Mouse (Mus musculus) cortical plate, adult 2 months (tissue): ENCODE results near the gene Col1a1.

Experiments
- CTCF ChIP-seq: fragments of 200-500 bp; IDR thresholded peaks from 2 replicates; pipeline ENCODE4 v1.5.1; 2011; ENCODE audit warnings: mild to moderate bottlenecking, control low read depth, low read length; ENCODE audit not compliant: insufficient read depth; ENCODE audit errors: extremely low read depth
- POLR2A ChIP-seq: fragments of 200-500 bp; IDR thresholded peaks from 2 replicates; pipeline ENCODE4 v1.6.1; 2011; ENCODE audit warnings: mild to moderate bottlenecking, low read length, control low read depth; ENCODE audit not compliant: insufficient read depth; ENCODE audit errors: extremely low read depth

DNA sequence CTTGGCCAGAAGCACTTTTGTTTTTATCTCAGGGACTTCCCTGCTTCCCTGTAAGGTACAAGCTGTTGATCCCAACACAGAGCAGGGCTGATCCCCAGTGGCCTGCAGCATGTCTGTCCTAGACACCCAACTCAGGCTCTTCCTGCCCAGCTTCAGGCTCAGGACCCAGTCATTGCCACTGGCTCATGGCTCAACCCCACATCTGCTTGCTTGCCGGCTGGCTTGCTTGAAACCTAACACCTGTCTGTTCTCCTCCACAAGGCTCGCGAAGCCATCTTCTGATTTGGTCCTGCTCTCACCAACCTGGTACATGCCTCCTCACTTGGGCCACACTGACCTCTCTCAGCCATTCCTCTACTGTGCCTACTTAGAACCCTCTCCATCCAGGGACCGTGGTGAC is 5.9 kb upstream of the Col1a1 start:
- TF ChIP-seq CTCF (no peak), POLR2A (no peak)
